Mouse (Mus musculus): ENCODE measurements at regions not wholly inside any gene's neighbourhood (a gene's known extent, or its start where the extent isn't known, plus 50 kb on each side); places are given as distances from the start of the nearest gene placed in this dataset.

GRCm38 (mm10) chr8:66756639-66757038 lies 59.6 kb downstream of the Npy1r start:
- H3K27ac ChIP-seq (ENCODE audit: insufficient read depth, low read length), result no peak overlapping the region
- no peaks in the 10 kb centered on the region for H3K4me1 ChIP-seq (ENCODE audit: control insufficient read depth, insufficient read depth, low read length)
- H3K9ac ChIP-seq (ENCODE audit: low read depth, poor library complexity, severe bottlenecking), result no peak overlapping the region
- no peak overlapping the region for H3K4me3 ChIP-seq (ENCODE audit: low read depth, low read length)
- H3K9me3 ChIP-seq (replicated peaks; ENCODE audit: control insufficient read depth, insufficient read depth, low read length, poor library complexity, severe bottlenecking), result no peaks in the 10 kb centered on the region
- H3K36me3 ChIP-seq (ENCODE audit: control insufficient read depth, insufficient read depth, low read length, poor library complexity, severe bottlenecking), result no peaks in the 10 kb centered on the region
- H3K27me3 ChIP-seq (ENCODE audit: control insufficient read depth, insufficient read depth, low read length, poor library complexity, severe bottlenecking), result no peaks in the 10 kb centered on the region
- no peak for TF ChIP-seq CTCF (IDR thresholded peaks at IDR 0.05; ENCODE audit: low read depth, low read length)
- TF ChIP-seq EP300 (IDR thresholded peaks at IDR 0.05; ENCODE audit: insufficient read depth, low read depth, low read length), result no peak
- no peak for TF ChIP-seq POLR2A (IDR thresholded peaks at IDR 0.05; ENCODE audit: insufficient read depth, low read length)

- Histone ChIP-seq H3K27me3 (ENCODE audit: control insufficient read depth, insufficient read depth, low read length, poor library complexity, severe bottlenecking) (no peaks in the 10 kb centered on the region), H3K9ac (ENCODE audit: low read depth, poor library complexity, severe bottlenecking) (no peak overlapping the region), H3K36me3 (ENCODE audit: control insufficient read depth, insufficient read depth, low read length, poor library complexity, severe bottlenecking) (no peaks in the 10 kb centered on the region), H3K9me3 (replicated peaks; ENCODE audit: control insufficient read depth, insufficient read depth, low read length, poor library complexity, severe bottlenecking) (no peaks in the 10 kb centered on the region), H3K27ac (ENCODE audit: insufficient read depth, low read length) (no peak overlapping the region), H3K4me3 (ENCODE audit: low read depth, low read length) (no peak overlapping the region), H3K4me1 (ENCODE audit: control insufficient read depth, insufficient read depth, low read length) (no peaks in the 10 kb centered on the region)
- TF ChIP-seq CTCF (IDR thresholded peaks at IDR 0.05; ENCODE audit: low read depth, low read length) (no peak), EP300 (IDR thresholded peaks at IDR 0.05; ENCODE audit: insufficient read depth, low read depth, low read length) (no peak), POLR2A (IDR thresholded peaks at IDR 0.05; ENCODE audit: insufficient read depth, low read length) (no peak)
Observed at GRCm38 (mm10) chr8:66757830-66758229, 60.8 kb downstream of the Npy1r start.

DNA sequence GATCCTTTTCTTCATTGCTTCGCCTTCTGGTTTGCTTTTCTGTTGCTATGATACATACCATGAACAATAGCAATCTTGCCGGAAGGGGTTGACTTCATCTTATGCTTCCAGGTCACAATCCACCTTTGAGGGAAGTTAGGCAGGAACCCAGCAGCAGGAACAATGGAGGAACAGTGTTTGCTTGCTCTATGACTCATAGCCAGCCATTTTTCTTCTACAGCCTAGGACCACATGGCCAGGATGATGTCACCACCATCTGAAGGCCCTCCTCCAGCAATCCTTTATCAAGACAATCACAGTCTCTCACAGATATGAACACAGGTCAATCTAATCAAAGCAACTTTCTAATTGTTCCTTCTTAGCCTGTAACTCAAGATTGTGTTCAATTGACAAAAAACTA lies 61.5 kb downstream of the Npy1r start:
- Histone ChIP-seq H3K36me3 (ENCODE audit: control insufficient read depth, insufficient read depth, low read length, poor library complexity, severe bottlenecking) (no peaks in the 10 kb centered on the region), H3K4me1 (ENCODE audit: control insufficient read depth, insufficient read depth, low read length) (no peaks in the 10 kb centered on the region), H3K9me3 (replicated peaks; ENCODE audit: control insufficient read depth, insufficient read depth, low read length, poor library complexity, severe bottlenecking) (no peaks in the 10 kb centered on the region), H3K4me3 (ENCODE audit: low read depth, low read length) (no peak overlapping the region), H3K27ac (ENCODE audit: insufficient read depth, low read length) (no peak overlapping the region), H3K9ac (ENCODE audit: low read depth, poor library complexity, severe bottlenecking) (no peak overlapping the region), H3K27me3 (ENCODE audit: control insufficient read depth, insufficient read depth, low read length, poor library complexity, severe bottlenecking) (no peaks in the 10 kb centered on the region)
- TF ChIP-seq EP300 (IDR thresholded peaks at IDR 0.05; ENCODE audit: insufficient read depth, low read depth, low read length) (no peak), CTCF (IDR thresholded peaks at IDR 0.05; ENCODE audit: low read depth, low read length) (no peak), POLR2A (IDR thresholded peaks at IDR 0.05; ENCODE audit: insufficient read depth, low read length) (no peak)

DNA sequence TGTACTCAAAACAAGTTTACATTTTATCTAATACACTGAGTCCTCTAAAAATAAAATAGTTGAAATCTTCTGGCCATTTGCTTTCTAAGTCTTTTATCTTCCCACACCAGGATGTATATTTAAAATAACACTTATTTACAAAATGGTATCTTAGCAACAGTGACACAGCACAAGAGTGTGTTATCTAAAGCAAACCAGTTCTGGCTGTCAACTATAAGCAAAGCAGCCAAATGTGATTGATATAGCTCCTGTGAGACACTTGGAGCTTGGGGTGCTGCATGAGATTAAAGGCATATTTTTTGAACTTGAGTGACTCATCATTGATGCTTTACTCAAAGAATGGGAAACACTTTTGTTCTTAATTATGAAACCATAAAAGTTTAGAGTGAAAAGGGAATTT lies 62.7 kb downstream of the Npy1r start:
- no peak for TF ChIP-seq EP300 (IDR thresholded peaks at IDR 0.05; ENCODE audit: insufficient read depth, low read depth, low read length)
- TF ChIP-seq POLR2A (IDR thresholded peaks at IDR 0.05; ENCODE audit: insufficient read depth, low read length), result no peak
- TF ChIP-seq CTCF (IDR thresholded peaks at IDR 0.05; ENCODE audit: low read depth, low read length), result no peak
- Histone ChIP-seq H3K27me3 (ENCODE audit: control insufficient read depth, insufficient read depth, low read length, poor library complexity, severe bottlenecking) (no peaks in the 10 kb centered on the region), H3K36me3 (ENCODE audit: control insufficient read depth, insufficient read depth, low read length, poor library complexity, severe bottlenecking) (no peaks in the 10 kb centered on the region), H3K27ac (ENCODE audit: insufficient read depth, low read length) (no peak overlapping the region), H3K4me1 (ENCODE audit: control insufficient read depth, insufficient read depth, low read length) (no peaks in the 10 kb centered on the region), H3K9ac (ENCODE audit: low read depth, poor library complexity, severe bottlenecking) (no peak overlapping the region), H3K4me3 (ENCODE audit: low read depth, low read length) (no peak overlapping the region), H3K9me3 (replicated peaks; ENCODE audit: control insufficient read depth, insufficient read depth, low read length, poor library complexity, severe bottlenecking) (no peaks in the 10 kb centered on the region)

DNA sequence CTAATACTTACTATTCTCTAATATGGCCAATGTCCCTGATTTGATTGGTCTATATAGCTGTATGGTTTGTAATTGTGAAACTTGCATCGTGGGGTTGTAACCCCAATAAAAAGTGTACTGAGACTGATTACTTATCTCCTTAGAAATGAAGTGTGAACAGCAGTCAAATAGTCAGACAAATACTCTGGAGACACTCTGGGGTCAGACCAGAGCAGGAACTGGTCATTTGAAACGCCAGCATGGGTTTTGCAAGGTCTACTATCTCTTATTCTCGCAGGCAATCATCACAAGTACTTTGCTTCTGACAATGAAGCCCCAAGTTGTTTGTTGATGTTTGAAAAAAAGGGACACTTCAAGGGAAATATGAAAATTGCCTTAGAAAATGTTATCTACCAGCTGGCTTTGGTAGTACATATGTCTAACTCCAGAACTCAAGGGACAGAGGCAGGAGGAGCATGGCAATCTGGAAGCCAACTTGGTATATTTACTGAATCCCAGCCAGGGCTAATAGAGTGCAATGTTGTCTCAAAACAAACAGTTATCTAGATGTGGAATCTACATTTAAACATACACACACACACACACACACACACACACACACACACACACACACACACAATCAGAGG lies 64.1 kb downstream of the Npy1r start:
- Histone ChIP-seq H3K4me1 (ENCODE audit: control insufficient read depth, insufficient read depth, low read length) (no peaks in the 10 kb centered on the region), H3K4me3 (ENCODE audit: low read depth, low read length) (no peak overlapping the region), H3K9ac (ENCODE audit: low read depth, poor library complexity, severe bottlenecking) (no peak overlapping the region), H3K27ac (ENCODE audit: insufficient read depth, low read length) (no peak overlapping the region), H3K9me3 (replicated peaks; ENCODE audit: control insufficient read depth, insufficient read depth, low read length, poor library complexity, severe bottlenecking) (no peaks in the 10 kb centered on the region), H3K36me3 (ENCODE audit: control insufficient read depth, insufficient read depth, low read length, poor library complexity, severe bottlenecking) (no peaks in the 10 kb centered on the region), H3K27me3 (ENCODE audit: control insufficient read depth, insufficient read depth, low read length, poor library complexity, severe bottlenecking) (no peaks in the 10 kb centered on the region)
- no peak for TF ChIP-seq EP300 (IDR thresholded peaks at IDR 0.05; ENCODE audit: insufficient read depth, low read depth, low read length)
- TF ChIP-seq CTCF (IDR thresholded peaks at IDR 0.05; ENCODE audit: low read depth, low read length), result no peak
- TF ChIP-seq POLR2A (IDR thresholded peaks at IDR 0.05; ENCODE audit: insufficient read depth, low read length), result no peak

GRCm38 (mm10) chr8:66764992-66765528 lies 68.1 kb downstream of the Npy1r start:
- Histone ChIP-seq H3K27ac (ENCODE audit: insufficient read depth, low read length) (no peak overlapping the region), H3K36me3 (ENCODE audit: control insufficient read depth, insufficient read depth, low read length, poor library complexity, severe bottlenecking) (no peaks in the 10 kb centered on the region), H3K9ac (ENCODE audit: low read depth, poor library complexity, severe bottlenecking) (no peak overlapping the region), H3K4me3 (ENCODE audit: low read depth, low read length) (no peak overlapping the region), H3K9me3 (replicated peaks; ENCODE audit: control insufficient read depth, insufficient read depth, low read length, poor library complexity, severe bottlenecking) (no peaks in the 10 kb centered on the region), H3K27me3 (ENCODE audit: control insufficient read depth, insufficient read depth, low read length, poor library complexity, severe bottlenecking) (peaks cover 1% of the 10 kb centered on the region; the same call in 1 of the 2 replicates), H3K4me1 (ENCODE audit: control insufficient read depth, insufficient read depth, low read length) (no peaks in the 10 kb centered on the region)
- TF ChIP-seq POLR2A (IDR thresholded peaks at IDR 0.05; ENCODE audit: insufficient read depth, low read length) (no peak), CTCF (IDR thresholded peaks at IDR 0.05; ENCODE audit: low read depth, low read length) (no peak), EP300 (IDR thresholded peaks at IDR 0.05; ENCODE audit: insufficient read depth, low read depth, low read length) (no peak)

All from ES-Bruce4 (cell line).